Mouse (Mus musculus) cerebellum, postnatal 25 days (tissue): ENCODE results near the gene Lig1.
"Not testable (repeated sequence)": the region's sequence is repeated elsewhere in the genome, so short reads cannot be mapped to it uniquely, and the experiment has no call there.

Source experiments
- DNase-seq, 2 experiments: peaks; one replicate each; pipeline ENCODE4 v3.0.0; 2021; ENCODE audit warnings: mixed read lengths in 2 of 2

The Lig1 gene

DNA sequence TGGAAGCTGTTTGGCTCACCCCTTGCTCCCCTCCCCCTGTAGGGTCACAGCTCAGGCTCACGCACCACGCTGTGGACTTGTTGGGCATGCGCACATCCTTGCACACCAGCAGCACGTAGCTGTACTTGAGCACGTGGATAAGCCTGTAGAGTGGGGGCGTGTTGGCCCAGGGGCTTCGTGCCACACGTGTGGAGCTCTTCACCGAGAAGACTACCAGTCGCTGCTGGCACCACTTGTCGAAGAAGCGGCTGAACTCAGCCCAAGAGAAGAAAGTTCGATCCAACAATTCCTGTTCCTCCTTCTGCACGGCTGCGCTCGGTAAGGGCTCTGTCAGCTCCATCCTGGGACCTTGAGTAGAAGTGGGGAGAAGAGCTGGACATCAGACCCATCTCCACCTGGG is at the start of gene Lig1:
Lig1 (plus strand) TSS at position 203 of the 400 bp plus-strand sequence.
- peak in 1 of 2 experiments; percentile 5 for DNase-seq

DNA sequence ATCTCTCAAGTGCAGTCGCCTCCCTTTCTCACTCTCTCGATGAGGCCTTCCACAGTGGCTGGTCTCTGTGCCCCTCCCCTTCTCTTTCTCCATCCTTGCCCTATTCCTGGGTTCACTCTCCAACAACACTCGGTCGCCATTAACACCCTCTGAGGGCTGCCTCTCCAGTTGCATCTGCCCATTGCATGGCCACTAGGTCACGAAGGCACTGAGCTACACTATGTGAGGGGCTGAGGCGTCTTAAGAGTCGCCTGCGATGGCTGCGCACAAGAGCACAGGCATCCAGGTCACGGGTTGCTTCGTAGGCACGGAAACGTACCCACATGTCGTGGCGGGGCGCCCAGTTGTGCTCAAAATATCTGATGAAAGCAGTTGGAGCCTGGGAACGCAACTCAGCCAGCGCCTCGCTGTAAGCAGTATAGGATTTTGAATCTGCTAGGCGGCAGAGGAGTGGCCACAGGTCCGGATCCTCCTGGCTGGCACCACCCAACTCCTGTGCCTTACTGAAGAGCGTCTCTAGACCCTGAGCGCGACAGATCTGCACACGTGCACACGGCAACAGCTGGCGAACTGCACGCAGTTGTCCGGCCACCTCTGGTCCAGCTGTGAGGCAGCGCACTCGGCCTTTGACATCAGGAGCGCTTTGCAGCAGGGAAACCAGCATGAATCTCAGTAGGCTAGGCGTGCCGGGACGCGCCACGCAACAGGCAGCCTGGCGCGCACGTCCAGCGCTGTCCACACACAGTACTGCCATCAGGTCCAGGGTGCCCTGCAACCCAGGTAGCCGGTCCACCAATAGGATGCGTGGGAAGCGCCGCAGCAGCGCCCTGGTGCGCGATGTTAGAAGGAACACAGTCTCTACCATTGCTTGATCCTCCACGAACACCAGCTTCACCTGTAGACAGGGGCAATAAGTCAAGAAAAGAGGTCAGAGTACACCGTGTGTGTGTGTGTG is 16.1 kb upstream of the Lig1 start:
- DNase-seq: no peak

DNA sequence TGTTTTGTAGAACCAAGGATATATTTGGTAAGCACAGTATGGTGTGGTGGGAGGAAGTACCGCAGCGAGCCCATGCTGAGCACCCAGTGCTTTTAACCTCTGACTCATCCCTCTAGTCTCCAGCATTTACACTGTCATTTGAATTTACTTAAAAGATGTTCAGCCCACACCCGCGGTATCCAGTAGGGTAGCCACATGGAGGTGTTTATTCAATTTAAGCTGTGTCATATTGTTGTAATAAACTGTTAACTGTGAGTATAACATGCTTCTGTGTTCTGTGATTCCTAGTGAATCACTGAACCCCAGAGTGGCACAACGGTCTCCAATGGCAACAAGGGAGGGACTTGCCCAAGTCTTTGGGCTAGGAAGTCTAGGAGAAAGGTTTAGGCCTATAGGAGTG is 13.2 kb upstream of the Lig1 start:
- no peak for DNase-seq

DNA sequence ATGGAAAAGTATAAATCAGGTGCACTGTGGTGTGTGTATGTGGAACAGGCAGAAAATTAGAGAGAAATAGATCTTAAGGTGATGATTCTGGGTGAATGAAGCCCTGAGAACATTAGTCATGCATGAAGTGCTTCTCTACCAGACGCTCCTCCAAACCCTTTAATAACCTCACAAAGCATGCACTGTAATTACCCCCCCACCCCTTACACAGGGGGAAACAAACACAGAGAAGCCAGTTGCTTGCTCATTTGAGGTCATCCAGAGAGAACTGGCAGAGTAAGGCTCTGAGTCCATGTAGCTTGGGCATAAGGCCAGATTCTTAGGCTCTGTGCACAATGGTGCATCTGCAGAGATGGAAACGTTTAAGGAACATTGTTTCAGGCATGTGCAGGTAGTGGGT is 12.7 kb upstream of the Lig1 start:
- DNase-seq: no peak

DNA sequence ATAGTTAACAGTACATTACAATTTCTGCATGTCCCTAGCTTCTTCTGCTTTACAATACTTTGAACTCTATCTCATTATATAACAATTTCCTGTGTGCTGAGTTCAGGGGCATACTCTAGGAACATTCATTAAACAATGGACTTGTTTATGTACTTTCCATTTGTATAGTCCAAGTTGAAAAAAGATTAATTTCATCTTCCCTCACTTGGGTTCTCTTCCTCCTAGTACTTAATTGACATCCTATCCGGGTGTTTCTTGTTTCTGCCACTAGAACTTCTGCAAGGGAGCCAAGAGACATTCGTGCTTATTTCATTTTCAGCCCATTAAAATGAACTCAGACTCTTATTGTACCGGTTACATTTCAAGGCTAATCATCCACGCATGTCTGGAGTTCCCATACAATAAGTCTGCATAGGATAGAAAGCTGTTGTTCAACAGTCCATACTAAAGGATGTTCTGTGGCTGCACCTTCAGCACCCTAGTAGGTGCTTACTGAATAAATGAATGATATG is 8.3 kb upstream of the Lig1 start:
- no peak for DNase-seq

DNA sequence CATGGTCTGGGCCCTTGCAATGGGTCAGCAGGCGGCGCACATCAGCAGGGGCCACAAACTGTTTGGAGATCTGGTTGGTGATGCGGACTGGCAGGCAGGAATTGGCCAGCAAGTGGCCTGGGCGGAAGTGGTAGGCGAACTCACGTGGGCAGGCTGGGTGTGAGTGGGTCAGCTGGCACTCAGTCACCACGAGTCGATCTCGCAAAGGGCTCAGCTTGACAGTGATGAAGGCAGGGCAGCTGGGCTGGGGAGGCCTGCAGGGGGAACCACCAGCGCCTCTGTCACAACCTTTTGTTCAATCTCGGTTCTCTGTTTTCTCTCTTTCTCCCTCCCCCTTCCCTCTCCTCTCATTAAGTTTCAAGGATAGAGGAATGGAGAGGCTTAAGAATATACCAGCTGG is 7.7 kb upstream of the Lig1 start:
- no peak for DNase-seq

DNA sequence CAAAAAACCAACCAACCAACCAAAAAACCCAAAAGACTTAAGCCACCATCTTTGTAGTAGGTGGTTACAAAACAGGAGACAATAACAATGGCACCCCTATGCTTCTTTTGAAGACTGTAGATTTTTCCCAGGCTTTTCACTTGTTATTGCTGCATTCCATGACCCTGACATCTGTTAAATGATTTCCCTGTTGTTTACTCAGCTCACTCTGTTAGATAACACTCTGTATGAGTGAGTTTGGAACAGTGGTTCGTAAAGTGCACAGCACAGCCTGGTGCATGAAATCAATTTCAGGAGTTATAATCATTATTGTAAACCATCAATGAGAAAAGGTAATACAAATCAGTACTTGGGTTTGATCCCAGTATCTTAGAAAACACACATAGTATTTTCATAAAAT is 5.4 kb upstream of the Lig1 start:
- DNase-seq: no peak

DNA sequence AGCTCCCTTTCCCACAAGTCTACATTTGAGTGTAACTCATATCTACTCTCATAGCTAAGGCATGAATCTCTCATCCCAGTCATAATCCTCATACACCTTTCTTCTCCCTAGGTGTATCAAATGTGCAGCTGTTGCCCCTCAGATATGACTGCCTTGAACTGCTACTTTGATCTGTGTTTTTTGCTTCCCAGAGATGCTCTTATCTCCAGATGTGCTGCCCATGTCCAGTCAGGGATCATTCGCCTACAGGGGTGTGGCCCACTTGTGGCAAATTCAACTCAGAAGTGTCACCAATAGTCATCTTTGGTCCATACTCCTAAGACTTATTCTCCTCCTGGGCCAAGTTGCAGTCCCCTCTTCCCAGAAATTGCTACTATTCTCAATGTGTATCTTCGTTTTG is 750 bp downstream of the Lig1 start:
- DNase-seq: no peak

DNA sequence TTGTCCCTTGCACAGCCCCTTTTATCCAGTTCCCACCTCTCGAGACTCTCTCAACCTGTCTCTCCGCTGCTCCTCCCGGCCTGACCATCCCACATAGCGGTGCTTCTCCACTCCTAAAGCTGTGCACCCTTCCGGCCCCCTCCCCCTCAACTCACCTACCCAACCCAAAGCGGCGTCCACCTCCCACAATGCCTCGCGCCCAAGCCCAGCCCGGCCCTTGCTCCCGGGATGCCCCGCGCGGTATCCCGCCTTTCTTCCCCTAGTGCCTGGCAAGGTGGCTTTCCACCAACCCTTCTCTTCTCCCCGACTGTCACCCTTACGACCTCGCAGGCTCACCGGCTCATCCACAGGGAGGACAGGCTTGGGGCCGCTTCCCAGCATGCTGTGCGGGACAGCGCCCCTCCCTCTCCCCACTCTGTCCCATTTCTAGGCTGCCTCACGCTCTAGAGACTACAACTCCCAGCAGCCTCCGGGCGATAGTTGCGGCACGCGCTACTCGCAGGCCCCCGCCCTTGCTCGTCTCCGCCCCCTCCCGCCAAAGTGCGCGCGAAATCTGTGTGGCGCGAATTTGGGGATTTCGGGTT is 1.3 kb downstream of the Lig1 start, which contains the start of gene Zswim9:
Zswim9 (minus strand) TSS at position 414 of the 584 bp plus-strand sequence.
- DNase-seq: peak; percentile 94 to 95

DNA sequence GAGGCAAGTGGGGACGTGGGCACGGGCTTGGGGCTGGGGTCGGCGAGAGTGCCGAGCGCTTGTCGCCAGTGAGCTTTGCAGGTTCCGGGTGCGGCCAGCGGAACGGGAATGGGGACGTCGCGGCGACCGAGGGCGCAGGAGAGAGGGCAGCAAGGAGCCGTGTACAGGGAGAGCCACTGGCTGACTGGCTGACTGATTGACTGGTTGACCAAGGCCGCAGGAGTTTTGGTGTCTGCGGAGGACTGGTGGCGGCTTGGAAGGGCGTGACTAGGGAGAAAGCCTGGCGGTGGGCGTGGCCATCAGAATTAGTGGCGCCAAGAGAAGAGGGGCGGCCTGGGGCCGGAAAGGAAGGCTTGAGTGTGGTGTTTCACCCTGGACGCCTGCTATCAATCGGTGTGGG is 1.9 kb downstream of the Lig1 start:
- DNase-seq: not testable (repeated sequence)

DNA sequence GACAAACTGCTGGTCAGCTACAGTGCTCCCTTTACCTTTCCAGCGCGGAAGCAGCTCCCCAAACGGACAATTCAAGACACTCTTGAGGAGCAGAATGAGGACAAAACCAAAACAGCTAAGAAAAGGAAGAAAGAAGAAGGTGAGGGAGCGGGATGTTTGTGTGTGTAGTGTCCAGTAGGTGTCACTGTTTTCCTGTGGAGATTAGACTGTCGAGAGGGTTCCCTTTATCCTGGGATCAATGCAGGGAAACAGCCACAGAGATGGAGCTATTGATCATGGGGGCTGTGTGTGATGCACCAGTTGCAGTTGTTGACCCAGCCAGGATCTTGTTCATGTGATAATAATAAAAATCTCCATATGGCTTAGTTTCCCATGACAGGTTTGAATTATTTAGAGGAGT is 11.5 kb downstream of the Lig1 start:
- DNase-seq: peak in 1 of 2 experiments; percentile 9

DNA sequence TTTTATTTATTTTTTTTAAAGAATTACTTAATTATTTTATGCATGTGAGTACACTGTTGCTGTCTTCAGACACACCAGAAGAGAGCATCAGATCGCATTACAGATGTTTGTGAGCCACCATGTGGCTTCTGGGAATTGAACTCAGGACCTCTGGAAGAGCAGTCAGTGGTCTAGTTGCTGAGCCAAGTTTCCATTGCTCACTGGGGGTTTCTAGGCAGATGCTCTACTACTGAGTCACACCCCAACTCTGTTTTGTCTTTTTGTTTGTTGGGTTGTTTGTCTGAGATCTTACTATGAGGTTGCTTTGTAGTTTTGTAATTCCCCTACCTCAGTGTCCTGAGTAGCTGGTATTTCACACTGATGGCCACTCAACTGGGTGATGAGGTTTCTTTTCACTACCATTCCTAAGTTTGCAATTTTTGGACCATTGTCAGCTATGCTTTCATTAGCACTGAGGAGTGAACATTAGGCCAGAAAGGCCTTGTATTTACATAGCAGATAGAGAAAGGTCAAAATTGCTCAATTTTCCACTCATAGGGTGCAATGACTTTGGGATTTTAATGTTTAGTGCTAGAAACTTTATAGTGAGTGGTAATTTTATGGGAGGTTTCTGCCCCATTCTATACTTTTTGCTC is 13.1 kb downstream of the Lig1 start:
- no peak for DNase-seq

DNA sequence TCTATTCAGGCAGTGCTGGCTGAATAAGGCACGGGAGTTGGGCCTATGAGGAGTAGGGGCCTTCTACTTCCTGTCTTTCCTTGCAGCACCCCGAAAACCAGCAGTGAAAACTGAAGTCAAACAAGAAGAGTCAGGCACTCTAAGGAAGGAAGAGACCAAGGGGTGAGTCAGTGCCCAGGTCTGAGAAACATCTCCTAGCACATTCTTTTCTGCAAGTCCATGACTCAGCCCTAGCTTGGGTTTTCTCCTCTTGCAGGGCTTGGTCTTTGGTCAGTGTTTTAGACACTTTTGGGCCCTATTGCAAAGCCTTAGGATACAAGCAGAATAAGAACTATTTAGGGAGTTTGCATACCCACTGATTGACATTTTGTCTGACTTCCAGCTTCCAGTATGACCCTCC is 14.3 kb downstream of the Lig1 start:
- DNase-seq: no peak

DNA sequence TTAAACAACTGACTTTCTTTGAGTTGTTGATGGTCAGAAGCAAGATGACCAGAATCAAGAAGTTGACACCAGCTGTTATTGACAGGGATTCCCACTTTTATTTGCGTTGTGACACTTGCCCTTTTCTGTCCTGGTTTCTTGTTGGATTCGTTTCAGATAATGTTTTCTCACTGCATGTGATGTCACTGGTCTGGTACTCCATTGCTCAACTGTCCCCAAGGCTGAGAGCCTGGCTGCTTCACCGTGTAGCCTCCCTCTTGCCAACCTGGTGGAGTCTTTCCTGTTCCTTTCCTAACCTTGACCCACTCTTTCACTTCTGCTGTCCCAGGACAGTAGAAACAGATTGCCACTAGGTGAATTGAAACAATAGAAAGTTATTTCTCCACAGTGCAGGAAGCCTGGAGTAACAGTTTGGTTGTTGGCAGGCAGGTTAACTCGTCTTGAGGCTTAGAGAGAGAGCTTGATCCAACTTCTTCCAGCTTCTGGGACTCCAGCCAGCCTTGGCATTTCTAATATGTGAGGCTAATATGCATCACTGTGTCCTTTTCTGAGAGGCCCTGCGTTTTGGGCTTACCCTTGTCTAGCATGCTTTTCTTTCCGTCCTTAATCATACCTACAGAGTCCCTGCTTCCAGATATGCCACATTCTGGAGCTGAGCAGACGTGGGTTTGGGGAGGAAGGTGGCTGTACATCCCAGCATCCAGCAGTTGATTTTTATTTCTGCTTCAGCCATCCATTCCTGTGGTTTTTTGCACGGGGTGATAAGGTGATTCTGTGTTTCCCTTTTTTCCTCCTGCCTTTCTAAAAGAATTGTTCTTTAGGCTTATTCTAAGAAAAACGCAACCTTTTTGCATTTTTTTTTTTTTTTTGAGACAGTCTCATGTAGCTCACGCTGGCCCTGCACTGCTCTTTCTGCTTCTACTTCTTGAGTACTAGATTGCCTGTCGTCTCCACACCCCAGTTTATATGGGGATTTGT is 17.1 kb downstream of the Lig1 start:
- DNase-seq: no peak

DNA sequence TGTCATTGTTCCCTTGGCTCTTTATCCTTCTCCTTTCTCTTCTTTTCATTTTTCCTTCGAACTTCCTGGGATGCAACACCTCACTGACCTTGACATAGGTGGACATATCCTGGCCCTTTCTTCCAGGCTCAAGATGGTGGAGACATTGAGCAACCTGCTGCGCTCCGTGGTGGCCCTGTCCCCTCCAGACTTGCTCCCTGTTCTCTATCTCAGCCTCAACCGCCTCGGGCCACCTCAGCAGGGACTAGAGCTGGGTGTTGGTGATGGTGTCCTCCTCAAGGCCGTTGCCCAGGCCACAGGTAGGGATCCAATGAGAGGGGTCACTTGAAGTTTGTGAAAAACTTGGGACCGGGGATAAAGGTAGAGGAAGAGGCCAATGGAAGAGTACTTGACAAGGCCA is 18.2 kb downstream of the Lig1 start:
- DNase-seq: no peak

DNA sequence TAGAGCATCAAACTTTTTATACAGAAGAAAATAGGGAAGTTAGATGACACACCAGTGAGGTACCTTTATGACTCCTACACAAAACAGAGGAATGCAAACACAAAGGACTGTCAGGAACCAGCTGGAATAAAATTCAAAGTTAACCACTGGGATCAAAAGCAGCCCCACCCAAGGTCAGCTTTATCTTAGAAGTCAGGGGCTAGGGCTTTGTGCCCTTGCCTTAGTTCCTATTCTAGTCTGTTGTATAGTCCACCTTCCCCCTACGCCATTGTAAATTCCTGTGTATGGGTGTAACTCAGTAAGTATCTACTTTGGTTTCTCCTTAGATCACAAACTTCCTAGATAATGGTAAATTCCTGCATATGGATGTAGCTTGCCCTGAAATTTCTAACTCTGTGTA is 20.6 kb downstream of the Lig1 start:
- DNase-seq: no peak

DNA sequence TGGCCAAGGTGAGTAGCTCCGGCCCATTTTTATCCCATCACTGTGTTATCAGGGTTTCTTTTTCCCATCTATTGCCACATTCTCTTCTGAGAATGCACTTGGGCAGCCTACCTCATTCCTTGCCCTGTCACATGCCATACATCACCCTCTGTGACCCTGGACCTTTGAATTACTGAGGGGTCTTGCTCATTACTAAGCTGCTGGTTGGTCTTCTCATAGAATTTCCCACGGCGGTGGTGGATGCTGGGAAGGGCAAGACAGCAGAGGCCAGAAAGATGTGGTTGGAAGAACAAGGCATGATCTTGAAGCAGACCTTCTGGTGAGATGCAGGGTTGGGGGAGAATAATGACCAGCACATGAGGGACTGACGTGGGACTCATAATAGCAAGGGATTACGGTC is 21.7 kb downstream of the Lig1 start:
- DNase-seq: no peak

DNA sequence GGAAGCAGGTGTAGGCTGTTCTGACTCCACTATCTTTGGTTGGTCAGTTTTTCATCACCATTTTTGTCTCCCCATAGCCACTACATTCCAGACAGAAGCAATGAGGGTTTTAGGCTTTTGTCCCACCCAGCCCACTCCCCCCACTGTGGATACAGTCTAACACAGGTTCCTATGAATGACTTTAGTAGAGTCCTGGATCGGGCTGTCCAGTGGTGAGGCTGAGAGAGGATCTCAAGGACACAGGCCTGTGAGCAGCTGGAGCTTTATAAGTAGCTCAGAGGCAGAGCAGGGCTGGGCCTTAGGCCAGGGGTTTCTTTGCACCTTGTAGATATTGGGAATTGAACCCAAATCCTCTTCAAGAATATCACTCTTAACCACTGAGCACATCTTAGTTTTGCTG is 24.6 kb downstream of the Lig1 start:
- DNase-seq: no peak

DNA sequence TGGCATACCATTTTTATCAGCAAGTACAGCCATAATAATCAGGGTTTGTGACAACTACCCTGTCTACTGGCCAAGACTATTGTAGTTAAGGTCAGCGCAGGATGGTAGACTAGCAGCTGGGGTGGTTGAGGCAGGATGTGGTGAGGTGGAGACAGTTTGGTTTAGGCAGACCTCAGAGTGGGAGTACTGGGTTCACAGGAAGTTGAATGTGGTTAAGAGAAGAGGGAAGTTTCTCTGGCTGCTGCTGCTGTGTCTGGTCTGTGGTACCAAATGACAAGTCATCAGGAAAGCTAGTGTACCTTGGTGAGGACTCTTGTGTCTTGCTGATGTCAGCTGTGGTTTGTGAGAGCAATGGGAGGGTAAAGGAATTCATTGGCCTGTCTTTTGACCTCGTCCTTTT is 25.7 kb downstream of the Lig1 start:
- no peak for DNase-seq

DNA sequence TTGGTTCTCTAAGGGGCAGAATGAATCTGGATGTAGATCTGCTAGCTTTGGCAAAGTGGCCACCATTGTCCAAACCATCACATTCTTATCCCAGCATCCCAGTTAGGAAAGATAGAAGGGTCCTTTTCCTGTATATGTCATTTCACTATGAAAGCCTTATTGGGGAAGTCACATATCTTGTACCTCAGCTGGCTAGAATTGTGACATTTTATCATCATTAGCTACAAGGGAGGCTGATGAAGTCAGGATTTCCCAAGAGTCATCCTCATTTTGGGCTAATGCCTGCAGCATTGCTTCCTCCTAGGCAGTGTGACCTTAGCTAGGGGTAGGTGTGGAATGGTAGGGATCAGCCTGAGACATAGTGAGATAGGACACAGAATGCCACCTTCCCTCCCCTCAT is 26.3 kb downstream of the Lig1 start:
- DNase-seq: no peak

DNA sequence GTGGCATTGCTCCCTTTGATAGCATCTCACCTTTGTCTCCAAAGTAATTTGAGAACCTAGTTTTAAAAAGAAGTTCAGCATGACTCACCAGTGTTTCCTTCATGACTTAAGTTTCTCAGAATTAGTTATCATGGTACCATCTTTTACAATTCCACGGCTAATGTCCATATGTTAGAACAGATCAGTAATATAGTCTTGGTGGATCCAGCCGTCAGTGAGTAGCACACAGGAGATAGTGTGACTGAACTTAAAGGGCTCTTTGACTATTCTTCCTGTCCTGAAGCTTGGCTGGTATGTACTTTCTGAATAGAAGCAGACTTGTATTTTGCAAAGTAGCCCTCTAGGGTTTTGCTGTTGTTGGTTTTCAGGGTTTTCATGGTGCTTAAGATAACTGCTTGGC is 32.3 kb downstream of the Lig1 start:
- no peak for DNase-seq

DNA sequence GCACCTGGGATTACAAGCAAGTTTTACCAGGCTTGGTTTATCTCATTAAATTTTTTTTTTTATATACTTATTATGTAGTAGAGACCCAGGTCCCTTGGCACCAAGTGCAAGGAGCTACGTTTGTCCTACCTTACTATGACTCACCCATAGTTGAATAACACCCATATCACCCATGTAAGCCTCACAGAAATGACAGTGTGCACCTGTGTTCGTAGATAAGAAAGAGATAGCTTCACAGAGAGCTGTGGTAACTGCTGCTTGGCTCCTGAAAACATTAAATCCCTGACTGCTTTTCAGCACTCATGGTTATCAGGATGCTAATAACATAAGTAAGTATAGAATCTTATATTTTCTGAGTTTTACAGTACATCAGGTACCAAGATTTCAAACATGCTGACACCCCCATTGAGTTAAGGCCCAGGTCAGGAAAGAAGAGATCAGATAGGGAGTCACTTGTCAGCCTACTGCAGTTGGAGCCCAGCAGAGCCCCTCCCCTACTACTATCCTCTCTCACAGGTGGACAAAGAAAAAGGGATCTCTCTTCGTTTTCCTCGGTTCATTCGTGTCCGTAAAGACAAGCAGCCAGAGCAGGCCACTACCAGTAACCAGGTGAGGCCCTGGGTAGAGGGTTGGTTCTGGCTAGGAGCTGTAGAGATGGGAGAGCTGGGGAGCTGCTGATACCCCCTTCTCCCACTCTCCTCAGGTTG is 33.6 kb downstream of the Lig1 start:
- DNase-seq: no peak
